Mouse (Mus musculus) layer of hippocampus, postnatal 14 days (tissue): ENCODE measurements at regions not wholly inside any gene's neighbourhood (a gene's known extent, or its start where the extent isn't known, plus 50 kb on each side); places are given as distances from the start of the nearest gene placed in this dataset.

Experiments used
- DNase-seq, 2 experiments: peaks; one replicate each; pipeline ENCODE4 v3.0.0; 2021 to 2022; ENCODE audit warnings: low spot score in 2 of 2, mixed read lengths in 1 of 2

DNA sequence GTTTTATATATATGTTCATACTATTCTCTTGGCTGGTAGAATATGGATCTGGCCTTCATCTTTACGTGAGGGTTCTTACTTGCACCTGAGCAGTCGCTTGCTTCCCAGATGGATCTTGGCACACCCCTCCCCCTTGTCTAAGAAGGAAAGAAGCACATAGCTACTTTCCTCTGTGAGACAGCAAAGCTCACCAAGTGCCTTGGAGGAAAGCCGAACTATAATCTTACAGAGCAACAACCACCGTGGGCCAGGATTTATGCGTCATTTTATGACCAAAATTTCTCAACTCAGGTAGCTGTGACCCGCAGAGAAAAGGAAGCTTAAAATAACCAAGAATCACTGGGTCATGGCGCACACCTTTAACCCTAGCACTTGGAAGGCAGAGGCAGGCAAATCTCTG is 73.0 kb upstream of the Tspan2 start:
- DNase-seq, result no peak

GRCm38 (mm10) chr3:102663711-102664110 is 70.6 kb upstream of the Tspan2 start:
- DNase-seq, result no peak

GRCm38 (mm10) chr3:102664665-102665190 is 69.6 kb upstream of the Tspan2 start:
- DNase-seq, result no peak

DNA sequence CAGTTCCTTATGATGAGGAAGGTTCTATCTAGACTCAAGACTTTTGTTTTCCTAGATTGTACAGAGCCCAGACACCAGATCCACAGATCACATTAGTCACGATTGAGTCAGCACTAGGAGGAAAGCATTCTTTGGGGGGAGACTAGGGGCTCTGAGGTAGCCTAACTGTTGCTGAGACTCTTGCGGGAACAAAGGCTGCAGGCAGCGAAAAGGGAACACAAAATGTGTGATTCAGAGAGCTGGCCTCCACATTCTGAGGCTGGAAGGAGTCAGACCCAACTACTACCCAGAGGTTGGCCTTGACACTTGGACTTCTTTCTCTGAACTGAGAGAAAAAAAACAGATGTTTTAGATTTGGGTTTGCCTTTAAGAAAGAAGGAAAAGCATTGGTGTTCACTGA is 66.5 kb upstream of the Tspan2 start:
- DNase-seq, result no peak

DNA sequence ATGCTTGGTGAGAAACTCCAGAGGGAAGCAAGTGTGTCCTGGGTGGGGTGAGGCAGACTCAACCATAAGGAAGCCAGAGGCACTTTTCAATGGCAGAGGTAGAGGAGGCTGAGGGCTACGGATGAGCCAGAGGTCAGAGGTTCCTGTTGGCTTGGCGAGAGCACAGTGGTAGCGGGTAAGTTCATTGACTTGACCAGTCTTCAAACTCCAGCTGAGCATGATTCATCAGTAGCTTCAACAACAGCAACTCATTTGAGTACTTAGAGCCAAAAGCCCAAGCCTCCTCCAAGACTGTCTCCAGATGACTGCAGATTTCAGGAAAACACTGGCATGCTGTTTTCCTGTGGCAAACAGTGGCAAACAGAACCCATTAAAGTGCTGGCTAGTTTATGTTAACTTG is 65.8 kb upstream of the Tspan2 start:
- no peak for DNase-seq

GRCm38 (mm10) chr3:102669951-102670350 is 64.4 kb upstream of the Tspan2 start:
- DNase-seq, result no peak

DNA sequence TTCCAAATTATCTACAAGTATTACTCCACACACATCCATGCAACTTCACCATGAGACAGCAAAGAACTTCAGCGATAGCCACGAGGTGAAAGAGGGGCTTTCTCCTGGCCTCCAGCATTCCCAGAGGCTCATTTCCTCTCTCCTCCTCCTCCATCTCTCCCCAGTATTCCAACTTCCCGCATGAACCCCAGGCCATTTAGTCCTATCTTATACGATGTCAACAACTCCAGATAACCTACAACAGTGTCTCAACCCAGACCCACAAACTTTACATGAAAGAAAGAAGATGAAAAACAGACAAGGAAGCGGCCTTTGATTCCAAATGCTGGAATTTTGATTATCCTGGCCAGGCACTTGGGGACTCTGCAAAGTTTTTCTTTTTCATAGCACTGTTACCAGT is 63.8 kb upstream of the Tspan2 start:
- DNase-seq, result no peak

DNA sequence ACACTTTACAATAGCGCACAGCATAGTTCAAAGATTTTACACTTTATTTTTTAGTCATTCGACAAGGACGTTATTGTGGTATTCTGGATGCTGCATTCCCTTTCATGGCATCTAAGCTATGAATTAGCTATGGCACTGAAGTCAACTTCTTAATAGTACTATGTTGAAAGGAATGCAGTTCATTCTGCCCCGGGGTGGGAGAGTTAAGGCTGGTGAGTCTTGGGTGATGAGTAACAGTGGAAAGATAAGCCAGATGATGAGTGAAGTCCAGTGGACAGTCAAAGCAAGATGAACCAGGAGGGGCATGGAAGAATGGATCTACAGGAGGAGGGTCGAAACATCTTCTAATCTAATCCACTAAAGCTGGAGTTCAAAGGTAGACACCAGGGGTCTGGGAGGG is 63.4 kb upstream of the Tspan2 start:
- no peak for DNase-seq

GRCm38 (mm10) chr3:102673506-102673905 is 60.8 kb upstream of the Tspan2 start:
- DNase-seq, result no peak

DNA sequence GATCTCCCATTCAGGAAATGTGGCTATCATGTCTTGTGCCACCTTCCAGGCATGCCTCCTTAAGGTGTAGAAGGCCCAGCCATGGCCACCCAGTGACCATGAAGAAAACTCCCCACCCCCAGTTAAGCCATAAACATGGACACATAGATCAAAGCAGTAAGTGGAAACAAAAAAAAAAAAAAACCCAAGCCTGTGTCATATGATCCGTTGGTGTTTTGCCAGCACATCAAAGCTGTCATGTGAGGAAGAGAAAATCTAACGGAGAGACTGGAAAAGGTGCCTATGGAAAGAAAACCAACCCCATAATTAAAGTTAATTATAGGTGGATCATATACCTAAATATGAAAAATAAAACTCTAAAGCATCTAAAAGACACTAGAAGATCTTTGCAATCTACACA is 60.3 kb upstream of the Tspan2 start:
- DNase-seq, result no peak

DNA sequence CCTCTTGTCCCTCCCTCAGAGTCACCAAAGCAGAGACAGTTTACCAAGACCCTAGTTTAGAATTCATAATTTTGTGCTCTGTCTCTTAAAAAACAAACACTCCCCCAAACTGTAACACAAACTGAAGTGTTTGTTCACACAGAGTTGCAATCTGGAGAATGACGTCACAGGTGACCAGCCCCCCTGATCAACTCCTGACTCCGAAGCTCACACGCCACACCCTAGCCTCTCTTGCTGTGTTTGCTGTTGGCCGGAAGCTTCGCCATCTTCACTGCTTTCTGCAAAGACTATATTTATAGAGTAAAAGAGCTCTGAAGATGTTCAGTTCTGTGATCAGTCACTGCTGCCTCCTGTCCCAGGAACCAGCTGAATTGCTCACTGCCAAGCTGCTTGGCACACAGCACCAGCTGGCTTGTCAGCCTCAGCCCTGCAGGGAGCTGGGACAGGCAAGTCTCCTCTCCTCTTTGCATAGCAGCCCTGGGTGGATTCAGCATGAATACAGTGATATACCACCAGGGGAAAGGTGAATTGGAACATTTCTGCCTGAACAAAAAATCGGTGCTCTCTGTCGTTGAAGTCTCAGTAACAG is 57.3 kb upstream of the Tspan2 start:
- DNase-seq, result peak; percentile 63 to 82

GRCm38 (mm10) chr3:102678516-102678915 is 55.8 kb upstream of the Tspan2 start:
- no peak for DNase-seq

- DNase-seq, result no peak
Measured at GRCm38 (mm10) chr3:102682424-102682823, 51.9 kb upstream of the Tspan2 start.

- DNase-seq, result no peak
Measured at GRCm38 (mm10) chr3:102683541-102683940, 50.8 kb upstream of the Tspan2 start.
